Mouse (Mus musculus) G1E (cell line): ENCODE data around the gene Btaf1.

ENCODE experiments used
- CTCF ChIP-seq: IDR thresholded peaks from 2 replicates; pipeline ENCODE4 v1.5.1; 2012; ENCODE audit warnings: low read depth, low read length, inconsistent platforms, mixed read lengths
- GATA1 ChIP-seq: IDR thresholded peaks from 2 replicates; pipeline ENCODE4 v1.6.1; 2012; ENCODE audit warnings: borderline replicate concordance, low read length, inconsistent platforms, mixed read lengths
- POLR2AphosphoS5 ChIP-seq: IDR thresholded peaks from 2 replicates; pipeline ENCODE4 v1.6.1; 2012; ENCODE audit warnings: low read depth, low read length, inconsistent platforms; ENCODE audit not compliant: insufficient replicate concordance
- TAL1 ChIP-seq: conservative IDR thresholded peaks from 2 replicates; pipeline ENCODE4 v1.6.1; 2012; ENCODE audit warnings: low read depth, low read length, inconsistent platforms, mixed read lengths

DNA sequence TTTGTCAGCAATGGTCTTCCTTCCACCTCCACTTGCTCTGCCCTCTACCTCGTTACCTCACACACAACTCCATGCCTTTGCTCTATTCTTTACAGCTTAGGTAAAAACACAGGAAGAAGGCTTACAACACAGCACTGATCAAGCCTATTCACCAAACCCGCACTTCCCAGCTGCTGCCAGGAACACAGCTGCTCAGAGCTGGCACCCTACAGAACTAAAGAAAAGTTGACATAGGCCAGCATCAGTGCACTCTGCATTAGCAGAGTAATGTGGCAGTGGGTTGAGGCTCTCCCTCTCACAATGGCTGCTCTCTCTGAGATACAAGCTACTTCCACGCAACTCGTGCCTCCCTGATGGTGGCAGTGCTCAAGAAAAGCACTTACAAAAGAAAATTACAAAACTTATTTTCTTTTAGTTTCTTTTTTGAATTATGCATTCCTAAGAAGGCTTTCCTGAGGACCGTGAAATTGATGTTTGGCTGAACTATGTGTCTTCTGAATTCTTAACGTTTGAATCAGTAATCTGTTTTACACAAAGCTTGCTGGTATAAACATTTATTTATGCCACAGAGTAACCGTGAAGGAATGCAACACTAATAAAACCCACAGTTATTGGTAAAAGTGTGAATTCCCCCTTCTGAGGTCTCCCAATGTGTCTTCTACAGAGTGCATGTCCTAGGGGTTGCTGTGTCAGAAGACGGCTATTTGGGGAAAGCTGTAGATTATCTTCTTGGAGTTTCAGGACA, 131.5 kb downstream of the Btaf1 start:
- TF ChIP-seq CTCF (no peak), TAL1 (no peak), GATA1 (no peak), POLR2AphosphoS5 (no peak)
